Mouse (Mus musculus) naive thymus-derived CD4-positive, alpha-beta T cell, adult 2 months (primary cell): Measurements from ENCODE around the gene Fndc11.
A peak's percentile ranks its signal among the peaks of the same experiment; 100 is the strongest.

Source experiments
- DNase-seq: peaks from one replicate; pipeline ENCODE4 v3.0.0-alpha.2; 2011; ENCODE audit warnings: low read depth

Fndc11 gene

GRCm38 (mm10) chr2:181220361-181220760 is 548 bp downstream of the Fndc11 start:
- DNase-seq, result no peak

- no peak for DNase-seq
Observed at GRCm38 (mm10) chr2:181224994-181225393, 5.2 kb downstream of the Fndc11 start.

DNA sequence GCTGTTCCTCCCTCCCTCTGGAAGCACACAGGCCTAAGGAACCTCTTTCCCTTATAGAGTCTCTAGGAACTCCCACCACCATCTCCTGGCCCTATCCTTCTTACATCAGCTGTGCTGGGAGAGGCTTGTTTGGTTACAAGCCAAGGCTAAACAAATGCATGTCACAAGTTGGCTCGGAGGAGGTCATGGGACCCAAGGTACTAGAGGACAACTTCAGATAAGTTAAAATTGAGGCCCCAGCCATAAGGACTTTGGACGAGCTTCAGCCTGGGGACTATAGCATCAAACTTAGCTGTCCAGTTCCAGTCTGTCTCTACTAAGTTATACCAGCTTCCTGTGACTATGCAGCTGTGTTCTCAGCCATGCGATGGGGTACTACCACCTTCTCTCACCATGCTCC is 7.3 kb downstream of the Fndc11 start:
- DNase-seq, result no peak

- no peak for DNase-seq
Observed at GRCm38 (mm10) chr2:181228335-181228734, 8.5 kb downstream of the Fndc11 start.

DNA sequence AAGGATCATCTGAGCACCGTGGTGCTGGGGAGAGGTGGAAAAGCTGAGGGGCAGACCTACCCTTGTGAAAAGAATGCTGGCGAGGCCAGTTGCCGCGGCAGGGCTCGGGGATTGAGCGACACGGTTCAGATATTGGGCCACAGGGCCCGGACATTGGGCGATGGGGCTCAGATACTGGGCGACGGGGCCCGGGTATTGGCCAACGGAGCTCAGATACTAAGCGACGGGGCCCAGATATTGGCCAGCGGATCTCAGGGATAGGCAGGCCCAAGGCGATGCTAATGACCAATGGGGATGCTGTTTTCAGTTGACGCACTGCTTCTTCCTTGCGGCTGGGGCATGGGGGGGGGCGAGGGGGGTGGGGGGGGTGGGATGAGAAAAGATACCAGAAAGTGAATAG is 11.4 kb downstream of the Fndc11 start:
- no peak for DNase-seq

DNA sequence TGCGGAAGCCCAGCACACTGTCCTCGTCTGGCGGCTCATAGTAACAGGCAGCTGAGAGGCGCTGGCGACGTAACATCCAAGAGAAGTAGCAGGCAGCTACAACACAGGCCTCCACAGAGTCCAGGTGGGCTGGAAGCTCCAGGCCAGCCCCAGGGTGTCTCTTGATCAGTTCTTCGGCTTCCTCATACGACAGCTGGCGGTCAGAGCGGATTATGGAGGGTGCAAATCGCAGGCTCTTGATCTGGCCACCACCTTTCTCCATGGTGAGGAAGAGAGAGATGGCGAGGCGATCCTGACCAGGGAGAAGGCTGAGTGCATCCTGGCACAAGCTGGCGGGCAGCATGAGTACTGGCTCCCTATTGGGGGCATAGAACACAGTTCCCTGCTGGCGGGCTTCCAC is 13.6 kb downstream of the Fndc11 start:
- DNase-seq, result no peak

- DNase-seq, result no peak
Observed at GRCm38 (mm10) chr2:181234680-181235079, 14.9 kb downstream of the Fndc11 start.

DNA sequence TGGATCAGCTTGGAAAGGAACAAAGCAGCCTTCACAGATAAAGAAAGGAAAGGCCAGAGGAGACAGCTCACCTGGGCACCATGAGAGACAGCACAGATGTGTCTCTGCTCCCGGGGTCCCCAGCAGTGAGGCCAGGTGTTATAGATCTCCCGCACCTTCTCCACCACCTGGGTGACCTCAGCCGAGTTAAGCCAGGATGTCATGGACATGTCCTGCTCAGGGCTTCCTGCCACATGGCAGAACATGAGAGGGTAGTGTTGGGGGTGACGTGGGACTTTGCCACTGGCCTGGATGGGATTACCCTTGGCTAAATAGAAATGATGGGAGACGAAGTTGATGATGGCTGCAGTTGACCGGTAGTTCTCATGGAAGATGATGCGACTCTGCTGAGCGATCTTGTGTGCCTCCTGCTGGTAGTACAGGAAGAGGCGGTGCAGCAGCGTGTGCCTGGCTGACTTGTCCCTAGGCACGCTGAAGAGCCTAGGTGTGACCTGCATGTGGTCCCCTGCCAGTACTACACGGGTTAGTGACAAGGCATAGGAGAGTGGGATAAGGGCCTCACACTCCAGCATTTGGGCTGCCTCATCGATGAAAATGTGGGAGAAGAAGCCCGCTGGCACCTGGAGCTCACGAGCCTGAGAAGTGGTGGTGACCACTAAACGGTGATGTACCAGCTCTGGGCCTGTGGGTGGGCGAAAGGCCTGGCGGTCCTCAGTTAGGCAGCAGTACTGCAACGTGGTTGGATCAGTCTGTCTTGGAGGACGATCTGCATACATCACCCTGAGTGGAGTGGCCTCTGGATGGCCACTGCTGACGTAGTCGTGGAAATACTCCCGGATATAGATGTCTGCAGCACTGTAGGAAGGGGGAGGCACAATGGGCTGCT is 16.1 kb downstream of the Fndc11 start:
- DNase-seq, result no peak

DNA sequence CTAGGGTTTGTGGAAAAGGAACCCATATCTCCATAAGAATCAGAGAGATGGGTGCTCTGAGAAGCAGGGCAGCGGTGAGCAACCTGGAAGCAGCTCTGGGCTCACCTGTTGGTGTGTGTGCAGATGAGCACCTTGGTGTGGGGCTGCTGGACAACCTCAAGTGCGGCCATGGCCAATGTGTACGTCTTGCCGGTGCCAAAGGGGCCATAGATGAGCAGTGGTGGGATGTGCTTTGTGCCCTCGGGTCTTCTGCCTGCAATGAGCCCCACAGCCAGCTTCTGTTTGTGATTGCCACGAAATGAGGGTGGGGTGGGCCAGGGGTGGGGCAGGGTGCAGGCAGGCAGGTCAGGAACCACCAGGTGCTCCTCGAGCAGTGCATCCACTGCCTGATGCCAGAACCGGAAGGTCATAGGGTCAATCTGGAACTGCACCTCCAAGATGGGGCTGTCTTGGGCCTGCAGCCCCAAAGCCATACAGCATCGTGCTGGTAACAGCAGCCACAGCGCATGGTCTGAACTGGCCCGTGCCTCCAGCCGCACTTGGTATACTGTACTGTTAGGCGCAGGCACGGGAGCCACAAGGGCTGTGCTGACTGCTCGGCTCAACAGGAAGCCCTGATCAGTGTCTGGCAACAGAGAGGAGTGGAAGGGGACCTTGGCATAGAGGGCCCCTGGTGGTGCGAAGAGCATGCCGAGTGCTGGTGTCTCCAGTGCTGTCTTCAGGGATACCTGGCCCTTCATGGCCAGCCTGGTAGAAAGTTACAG is 17.6 kb downstream of the Fndc11 start:
- no peak for DNase-seq

GRCm38 (mm10) chr2:181238091-181238610 is 18.3 kb downstream of the Fndc11 start:
- DNase-seq, result no peak

DNA sequence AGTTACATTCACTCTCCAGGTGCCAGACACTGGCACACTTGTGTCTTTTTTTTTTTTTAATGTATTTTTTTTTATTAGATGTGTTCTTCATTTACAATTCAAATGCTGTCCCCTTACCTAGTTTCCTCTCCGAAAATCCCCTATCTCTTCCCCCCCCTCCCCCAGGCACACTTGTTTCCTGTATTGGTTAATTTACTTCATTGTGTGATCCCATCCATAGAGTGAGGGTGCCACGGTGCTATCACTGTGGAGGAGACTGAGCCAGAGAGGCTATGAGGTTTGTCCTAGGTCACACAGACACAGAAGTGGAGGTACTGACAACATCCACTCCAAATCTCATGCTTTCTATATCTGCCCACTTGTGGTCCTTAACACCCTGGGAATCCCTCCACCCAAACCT is 19.0 kb downstream of the Fndc11 start:
- DNase-seq, result no peak

DNA sequence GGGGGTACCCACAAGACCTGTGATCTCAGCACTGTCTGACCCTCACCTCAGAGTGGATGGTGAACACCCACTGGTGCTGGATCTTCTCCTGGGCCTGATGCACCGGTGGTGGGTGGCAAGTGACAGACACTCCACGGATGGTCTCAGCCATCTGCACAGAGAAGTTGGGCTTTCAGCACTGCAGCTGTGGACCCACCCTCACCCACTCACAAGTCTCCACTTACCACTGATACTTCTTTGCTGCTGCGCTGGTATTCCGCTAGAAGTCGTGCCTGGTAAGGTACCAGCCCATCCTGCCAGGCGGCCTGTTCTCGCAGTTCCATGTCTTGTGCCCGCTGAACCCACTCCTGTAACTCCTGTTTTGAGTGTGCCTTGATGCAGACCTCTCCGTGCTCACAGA is 19.4 kb downstream of the Fndc11 start:
- no peak for DNase-seq

- no peak for DNase-seq
Observed at GRCm38 (mm10) chr2:181240806-181241440, 21.1 kb downstream of the Fndc11 start.

GRCm38 (mm10) chr2:181241602-181242313 is 21.9 kb downstream of the Fndc11 start, which contains the start of gene Helz2:
Gene Helz2 (minus strand): TSS chr2:181242027.
- peak; percentile 89 for DNase-seq

- DNase-seq, result no peak
Observed at GRCm38 (mm10) chr2:181242314-181242665, 22.5 kb downstream of the Fndc11 start.

DNA sequence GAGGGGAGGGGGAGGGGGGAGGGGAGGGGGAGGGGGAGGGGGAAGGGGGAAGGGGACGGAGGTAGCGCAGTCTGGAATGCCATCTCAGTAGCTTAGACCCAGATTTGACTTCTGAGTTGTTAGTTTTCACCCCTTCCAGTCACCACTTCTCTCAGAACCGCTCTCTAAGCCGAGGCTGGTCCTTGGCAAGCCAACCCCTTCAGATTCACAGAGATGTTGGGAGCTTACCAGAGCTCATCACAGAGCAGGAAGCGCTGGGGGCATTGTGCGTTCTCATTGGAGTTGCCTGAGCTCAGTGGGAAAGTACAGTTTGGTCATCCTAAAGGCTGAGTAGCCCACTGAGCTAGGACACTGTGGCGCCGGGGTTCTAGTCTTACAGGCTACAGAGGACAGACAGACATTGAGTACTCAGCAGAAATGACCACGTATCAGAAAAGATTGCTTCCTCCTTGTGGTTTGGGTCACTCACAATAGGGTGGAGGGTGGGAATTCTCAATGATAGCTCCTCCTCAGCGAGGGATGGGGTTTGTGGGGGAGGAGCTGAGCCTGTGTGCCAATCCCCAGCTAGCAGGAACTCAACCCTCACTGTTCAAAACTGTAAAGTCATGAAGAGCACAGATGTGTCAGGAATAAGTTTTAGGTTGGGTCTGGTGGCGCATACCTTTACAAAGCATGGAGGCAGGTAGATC is 24.0 kb downstream of the Fndc11 start:
- DNase-seq, result peak; percentile 47

DNA sequence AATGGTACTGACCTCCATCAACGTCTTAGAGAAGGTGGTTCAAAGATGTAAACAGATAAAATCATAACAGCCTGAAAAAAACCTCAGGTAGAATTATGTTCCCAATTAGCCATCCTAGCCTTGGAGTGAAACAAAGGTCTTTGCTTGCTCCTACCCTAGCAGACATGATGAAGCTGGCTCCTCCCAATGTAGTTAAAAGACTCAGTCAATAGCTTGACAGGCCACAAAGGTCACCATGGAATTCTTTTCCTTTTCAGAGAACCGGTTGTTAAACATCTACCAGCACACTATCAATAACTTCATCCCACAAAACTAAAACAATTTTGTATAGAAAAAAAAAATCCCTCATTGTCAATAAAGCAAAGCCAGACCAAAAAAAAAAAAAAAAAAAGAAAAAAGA is 25.2 kb downstream of the Fndc11 start:
- DNase-seq, result no peak

DNA sequence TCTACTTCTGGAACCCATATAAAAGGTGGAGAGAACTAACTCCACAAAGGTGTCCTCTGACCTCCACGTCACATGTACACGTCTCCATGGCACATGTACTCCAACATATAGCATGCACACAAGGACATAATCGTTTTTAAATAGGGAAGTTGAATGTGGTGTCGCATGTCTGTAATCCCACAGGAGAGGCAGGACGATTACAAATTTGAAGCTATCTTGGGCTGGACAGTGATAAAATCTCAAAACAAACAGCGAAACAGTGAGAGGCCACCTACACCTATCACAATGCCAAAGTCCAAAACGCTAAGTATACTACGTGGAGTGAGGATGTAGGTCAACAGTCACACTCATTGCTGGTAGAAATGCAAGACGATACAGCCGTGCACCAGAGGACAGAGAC is 29.4 kb downstream of the Fndc11 start:
- no peak for DNase-seq

GRCm38 (mm10) chr2:181251841-181252240 is 32.0 kb downstream of the Fndc11 start:
- DNase-seq, result no peak

- DNase-seq, result no peak
Observed at GRCm38 (mm10) chr2:181253248-181253647, 33.4 kb downstream of the Fndc11 start.

- DNase-seq, result no peak
Observed at GRCm38 (mm10) chr2:181266839-181267238, 47.0 kb downstream of the Fndc11 start.
